Mouse (Mus musculus): ENCODE data around the gene Pik3cb.

GRCm38 (mm10) chr9:99016301-99016700 is 124.1 kb downstream of the Pik3cb start:
- no peak for TF ChIP-seq POLR2A (IDR thresholded peaks at IDR 0.05; ENCODE audit: insufficient read length, low read depth)
- TF ChIP-seq MYOG (IDR thresholded peaks at IDR 0.05; ENCODE audit: control insufficient read depth in 1 of 3, insufficient read depth in 1 of 3, insufficient read length in 2 of 3, low read depth in 2 of 3) = no peak
- TF ChIP-seq TCF3 (IDR thresholded peaks at IDR 0.05; ENCODE audit: insufficient read length, low read depth) = no peak
- no peak for TF ChIP-seq USF1 (IDR thresholded peaks at IDR 0.05; ENCODE audit: low read depth)
- no peak for TF ChIP-seq MYOD1 (IDR thresholded peaks at IDR 0.05; ENCODE audit: control insufficient read depth in 1 of 3, insufficient read length in 2 of 3, low read depth in 2 of 3)
- TF ChIP-seq POLR2AphosphoS2 (IDR thresholded peaks at IDR 0.05; ENCODE audit: insufficient read length, low read depth) = no peak
- no peak for TF ChIP-seq CEBPB (IDR thresholded peaks at IDR 0.05; ENCODE audit: insufficient read depth, poor library complexity, severe bottlenecking)
- no peak for TF ChIP-seq MAX (IDR thresholded peaks at IDR 0.05; ENCODE audit: low read depth)
- no peak for TF ChIP-seq E2F4 (IDR thresholded peaks at IDR 0.05; ENCODE audit: insufficient read depth)
- TF ChIP-seq TCF12 (IDR thresholded peaks at IDR 0.05; ENCODE audit: insufficient read depth, poor library complexity, severe bottlenecking) = no peak
- TF ChIP-seq SRF (IDR thresholded peaks at IDR 0.05; ENCODE audit: control insufficient read depth, insufficient read length, low read depth) = no peak
- no peak for TF ChIP-seq REST (IDR thresholded peaks at IDR 0.05; ENCODE audit: insufficient read depth, insufficient read length)

All from myocyte (in vitro differentiated cells).